Mouse (Mus musculus) liver, postnatal 0 days (tissue): Measurements from ENCODE around the gene Tldc1.

Experiments
- CTCF ChIP-seq: sonication (generic); IDR thresholded peaks from 2 replicates; pipeline ENCODE4 v1.5.1; 2016; ENCODE audit warnings: antibody characterized with exemption, low read depth
- EP300 ChIP-seq: IDR thresholded peaks from 2 replicates; pipeline ENCODE4 v1.6.1; 2016; ENCODE audit warnings: antibody characterized with exemption, low read depth, mild to moderate bottlenecking

GRCm38 (mm10) chr8:119785764-119786405 is 7.7 kb upstream of the Tldc1 start:
- TF ChIP-seq CTCF (no peak), EP300 (no peak)
